Mouse (Mus musculus) heart, adult 8-10 months (tissue): Measurements from ENCODE around the gene Fubp1. TPM values are rescaled to one million over a fixed set of nuclear protein-coding genes. Genes with fewer than 3 reads are reported as not detected.

Experiments
- DNase-seq: peaks from one replicate; pipeline ENCODE4 v3.0.0; 2022; ENCODE audit warnings: low spot score
- total RNA-seq, 4 experiments: library from RNA; stranded (reverse); gene quantifications; 2 replicates each; pipeline ENCODE4 v1.2.4; 2022

The Fubp1 gene
- total RNA-seq, 4 experiments from 2014 or later: 44.3 to 55.0 (median 52.5) TPM

DNA sequence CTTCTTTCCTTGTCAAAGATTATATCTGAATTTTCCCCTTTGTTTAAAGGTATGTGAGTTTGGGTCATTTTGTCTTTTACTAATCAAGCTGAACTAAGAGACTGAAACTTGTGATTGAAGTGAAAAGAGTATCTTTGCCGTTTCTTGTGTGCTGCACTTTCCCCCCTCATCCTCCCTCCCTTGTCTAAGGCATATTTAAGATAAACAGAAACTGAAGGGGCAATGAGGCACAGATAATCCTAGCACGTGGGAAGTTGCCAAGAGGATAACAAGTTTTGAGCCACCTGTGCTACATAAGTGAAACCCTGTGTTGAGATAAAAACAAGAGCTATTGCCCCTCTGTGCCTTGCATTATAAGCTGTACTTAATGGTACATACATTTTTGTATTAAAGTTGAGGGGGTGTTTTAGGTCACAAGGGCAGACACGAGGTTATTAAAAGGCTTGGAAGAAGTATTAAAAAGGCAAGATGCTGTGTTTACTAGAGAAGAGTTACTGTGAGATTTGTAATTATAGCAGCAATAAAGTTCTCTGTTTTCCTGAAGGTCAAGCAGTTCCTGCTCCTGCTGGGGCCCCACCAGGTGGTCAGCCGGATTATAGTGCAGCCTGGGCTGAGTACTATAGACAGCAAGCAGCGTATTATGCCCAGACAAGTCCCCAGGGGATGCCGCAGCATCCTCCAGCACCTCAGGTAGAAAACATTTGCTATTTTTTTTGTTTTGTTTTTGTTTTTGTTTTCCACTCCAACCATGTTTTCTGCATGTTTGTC, 21.3 kb downstream of the Fubp1 start:
- DNase-seq: no peak

DNA sequence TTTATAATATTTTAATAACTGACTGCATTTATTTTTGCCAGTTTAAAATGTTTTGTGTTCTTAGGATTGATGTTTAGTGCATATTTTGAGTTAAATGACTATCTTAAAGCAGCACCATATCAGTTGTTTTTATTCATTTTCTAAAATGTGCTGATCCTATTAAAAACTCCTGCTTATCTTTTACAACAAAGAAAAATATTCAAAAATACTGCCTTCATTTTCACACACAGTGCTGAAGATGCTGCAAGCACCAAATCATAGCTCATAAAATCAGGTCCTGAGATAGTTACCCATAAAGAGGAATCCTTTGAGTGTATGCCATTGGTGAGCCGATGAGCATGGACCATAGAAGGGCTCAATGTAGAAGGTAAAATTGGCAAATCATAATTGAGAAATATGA, 25.0 kb downstream of the Fubp1 start:
- no peak for DNase-seq

DNA sequence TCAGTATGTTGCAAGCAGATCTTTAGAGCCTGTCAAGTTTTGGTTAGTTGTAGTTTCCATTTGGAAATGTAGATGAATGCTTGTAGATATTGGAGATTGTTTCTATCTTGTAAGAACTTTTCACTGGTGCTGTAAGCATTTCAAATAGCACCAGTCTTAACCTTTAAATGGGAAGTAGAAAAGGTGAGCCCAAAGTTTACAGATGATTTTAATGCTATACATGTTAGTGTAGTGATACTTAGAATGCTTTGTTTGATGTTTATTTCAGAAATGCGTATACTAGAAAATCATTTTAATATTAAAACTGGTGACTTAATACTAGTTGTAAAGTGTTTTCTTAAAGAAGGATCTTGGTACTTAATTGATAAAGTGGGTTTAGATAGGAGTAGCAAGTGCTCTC, 25.6 kb downstream of the Fubp1 start:
- no peak for DNase-seq

DNA sequence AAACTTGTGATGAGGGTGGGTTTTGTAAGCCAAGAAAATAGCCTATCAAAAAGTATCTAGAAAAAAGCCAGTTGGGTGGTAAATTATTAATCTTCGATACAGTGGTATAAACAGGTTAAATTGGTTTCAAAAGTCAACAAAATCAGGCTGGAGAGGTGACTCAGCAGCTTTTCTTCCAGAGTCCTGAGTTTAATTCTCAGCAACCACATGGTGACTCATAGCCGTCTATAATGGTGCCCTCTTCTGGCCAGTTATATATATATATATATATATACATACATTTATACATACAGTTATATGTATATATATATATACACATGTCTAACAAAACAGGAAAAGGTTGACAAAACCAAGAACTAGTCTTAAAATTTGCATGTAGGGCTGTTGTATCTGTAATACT, 28.6 kb downstream of the Fubp1 start:
- DNase-seq: no peak

DNA sequence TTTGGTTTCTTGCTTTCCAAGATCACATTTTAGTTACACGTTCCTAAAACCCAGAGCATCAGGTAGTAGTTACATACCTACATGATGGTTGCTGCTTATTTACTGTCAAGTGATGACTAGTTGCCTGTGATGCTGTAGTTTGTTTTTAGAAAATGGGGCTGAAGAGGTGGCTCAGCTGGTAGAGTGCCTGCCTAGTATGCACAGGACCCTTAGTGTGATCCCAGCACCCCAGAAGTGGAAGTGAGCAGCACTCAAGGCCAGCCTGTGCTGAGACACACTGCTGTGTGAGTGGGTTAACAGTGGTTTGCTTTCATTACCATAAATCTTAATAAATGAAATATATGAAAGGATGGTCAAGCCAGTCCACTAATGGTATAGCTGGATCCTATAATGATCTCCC, 29.4 kb downstream of the Fubp1 start:
- no peak for DNase-seq

DNA sequence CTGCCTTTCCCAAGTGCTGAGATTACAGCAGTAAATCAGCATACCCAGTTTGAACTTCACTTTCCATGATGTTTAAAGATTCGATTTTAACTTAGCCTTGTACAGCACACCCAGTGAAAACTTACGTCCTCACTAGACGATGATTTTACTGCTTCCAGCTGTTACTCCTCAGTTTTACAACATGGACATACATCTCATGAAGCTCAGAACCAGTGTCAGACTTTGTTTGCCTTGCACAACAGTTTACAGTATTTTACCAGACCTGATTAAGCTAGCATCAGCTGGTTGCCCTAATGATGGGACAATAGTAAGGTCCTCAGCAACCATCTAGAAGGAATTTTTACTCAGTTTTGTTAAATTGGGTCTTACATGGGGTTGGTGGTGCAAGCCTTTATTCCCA, 30.9 kb downstream of the Fubp1 start:
- no peak for DNase-seq

DNA sequence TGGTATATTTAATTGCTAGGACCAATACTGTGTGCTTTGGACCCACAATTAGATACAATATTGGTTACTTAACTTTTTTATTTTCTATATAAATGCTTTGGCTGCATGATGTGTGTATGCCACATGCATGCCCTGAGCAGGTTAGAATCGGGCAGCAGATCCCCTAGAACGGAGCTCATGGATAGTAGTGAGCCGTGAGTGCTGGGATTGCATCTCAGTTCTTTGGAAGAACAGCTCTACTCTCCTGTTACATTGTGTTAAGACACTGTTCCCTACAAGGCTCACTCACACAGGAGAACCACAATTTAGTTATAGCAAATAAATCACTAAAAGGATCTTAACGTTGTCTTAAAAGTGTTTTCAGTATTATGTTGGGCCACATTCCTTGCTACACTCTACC, 33.1 kb downstream of the Fubp1 start:
- no peak for DNase-seq

DNA sequence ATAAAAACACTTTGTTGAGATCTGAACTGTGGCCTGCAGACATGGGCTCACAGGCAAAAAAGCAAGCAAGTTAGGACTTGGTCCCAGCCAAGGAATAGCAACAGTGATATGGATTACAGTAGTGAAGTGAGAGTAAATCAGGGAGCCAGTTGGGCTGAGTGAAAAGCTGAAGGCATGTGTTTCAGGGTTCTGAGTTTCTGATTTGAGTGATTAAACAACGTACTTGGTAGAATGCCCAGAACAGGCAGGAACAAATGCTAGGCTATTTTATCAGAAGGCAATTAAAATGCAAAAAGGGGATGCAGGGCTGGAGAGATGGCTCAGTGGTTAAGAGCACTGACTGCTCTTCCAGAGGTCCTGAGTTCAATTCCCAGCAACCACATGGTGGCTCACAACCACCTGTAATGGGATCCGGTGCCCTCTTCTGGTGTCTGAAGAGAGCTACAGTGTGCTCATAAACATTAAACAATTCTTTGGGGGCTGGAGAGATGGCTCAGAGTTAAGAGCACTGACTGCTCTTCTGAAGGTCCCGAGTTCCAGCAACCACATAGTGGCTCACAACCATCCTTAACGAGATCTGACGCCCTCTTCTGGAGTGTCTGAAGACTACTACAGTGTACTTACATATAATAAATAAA, 35.2 kb downstream of the Fubp1 start:
- no peak for DNase-seq

DNA sequence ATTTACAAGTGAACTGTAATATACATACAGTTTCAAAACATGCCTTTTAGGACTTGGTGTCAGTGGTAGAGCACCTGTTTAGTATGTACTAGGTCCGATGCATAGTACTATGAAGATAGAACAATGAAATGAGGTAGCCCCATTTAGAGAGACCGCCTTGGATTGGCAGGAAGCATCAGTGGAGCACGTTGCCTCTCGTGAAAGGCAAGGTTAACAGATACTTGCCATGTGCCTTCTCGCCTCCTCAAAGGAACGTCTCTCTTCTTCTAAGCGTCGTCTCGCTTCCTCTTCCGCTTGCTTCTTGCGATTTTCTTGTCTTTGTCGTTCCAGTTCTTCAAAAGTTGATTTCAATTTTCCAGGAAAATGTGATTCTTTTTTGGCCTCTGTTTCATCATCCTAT, 37.5 kb downstream of the Fubp1 start:
- DNase-seq: no peak

DNA sequence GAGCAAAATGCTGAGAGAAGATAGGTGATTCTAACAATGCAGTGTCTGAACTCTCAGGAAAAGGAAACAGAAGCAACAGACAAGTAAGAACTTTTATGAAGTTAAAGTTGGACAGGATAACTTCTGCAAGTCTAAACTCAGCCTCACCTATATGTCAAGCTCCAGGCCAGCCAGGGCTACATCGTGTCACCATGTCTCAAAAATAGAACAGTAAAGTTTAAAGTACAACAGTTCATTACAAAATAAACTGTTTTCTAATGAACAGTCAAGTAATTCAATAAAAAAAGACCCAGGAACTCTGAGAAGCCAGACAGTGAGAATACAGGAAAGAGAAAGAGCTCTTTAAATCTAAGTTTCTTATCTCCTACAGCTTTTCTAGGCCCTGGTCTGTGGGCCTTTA, 40.3 kb downstream of the Fubp1 start:
- no peak for DNase-seq

DNA sequence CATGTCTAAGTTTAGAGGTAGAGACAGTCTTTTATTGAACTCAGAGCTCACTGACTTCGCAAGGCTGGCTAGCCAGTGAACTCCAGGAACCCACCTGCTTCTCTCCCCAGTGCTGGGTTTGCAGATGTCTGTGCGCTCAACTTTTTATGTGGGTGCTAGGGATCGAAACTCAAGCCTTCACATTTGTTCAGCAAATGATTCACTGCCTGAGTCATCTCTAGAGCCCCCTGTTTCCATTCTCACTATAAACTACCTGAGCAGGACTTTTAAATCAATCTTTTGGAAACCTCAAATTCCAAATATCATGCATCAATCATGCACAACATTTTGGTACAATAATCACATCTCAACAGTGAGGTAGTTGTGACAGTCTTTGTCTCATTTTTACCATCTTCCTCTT, 47.3 kb downstream of the Fubp1 start:
- no peak for DNase-seq

DNA sequence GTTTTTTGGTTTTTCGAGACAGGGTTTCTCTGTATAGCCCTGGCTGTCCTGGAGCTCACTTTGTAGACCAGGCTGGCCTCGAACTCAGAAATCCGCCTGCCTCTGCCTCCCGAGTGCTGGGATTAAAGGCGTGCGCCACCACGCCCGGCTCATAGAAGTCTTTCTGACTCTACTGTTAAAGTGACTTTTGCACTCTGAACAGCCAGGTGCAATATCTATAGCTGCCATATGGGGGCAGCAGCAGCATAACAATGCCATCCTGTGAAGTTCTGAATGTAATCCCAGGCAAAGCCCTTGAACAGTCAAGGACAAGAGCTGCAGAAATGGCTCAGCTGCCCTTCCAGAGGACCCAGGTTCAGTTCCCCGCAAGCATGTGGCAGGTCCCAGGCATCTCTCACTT, 49.2 kb downstream of the Fubp1 start:
- DNase-seq: peak; percentile 81

DNA sequence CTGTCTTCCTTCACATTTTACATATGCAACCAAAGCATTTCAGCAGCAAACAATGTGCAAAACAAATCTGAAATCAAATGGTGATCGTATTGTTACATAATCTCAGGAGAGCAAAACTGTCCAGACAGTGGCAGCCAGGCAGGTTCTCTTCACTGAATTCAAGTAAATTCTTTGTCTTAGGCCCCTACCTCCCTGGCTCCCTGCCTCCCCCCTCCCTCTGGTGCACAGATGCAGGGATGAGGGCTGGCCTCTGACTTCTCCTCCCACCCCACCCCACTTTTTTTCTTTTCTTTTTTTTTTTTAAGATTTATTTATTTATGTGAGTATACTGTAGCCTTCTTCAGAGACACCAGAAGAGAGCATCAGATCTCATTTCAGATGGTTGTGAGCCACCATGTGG, 50.1 kb downstream of the Fubp1 start:
- no peak for DNase-seq

DNA sequence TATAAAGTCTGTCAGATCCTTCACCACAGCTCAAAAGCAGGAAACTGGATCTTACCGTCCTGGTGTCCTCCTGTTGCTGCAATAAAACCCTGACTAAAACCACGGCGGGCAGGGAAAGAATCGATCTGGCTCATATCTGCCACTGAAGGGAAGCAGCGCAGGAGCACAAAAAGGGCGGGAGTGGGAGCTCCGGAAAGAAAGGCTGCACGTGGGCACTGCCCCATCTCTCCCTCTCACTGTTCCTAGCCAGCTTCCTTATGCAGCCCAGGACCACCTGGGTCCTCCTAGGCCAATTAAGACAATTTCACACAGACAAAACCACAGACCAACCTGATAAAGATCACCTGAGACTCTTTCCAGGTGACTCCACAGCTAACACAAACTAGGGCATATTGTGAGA, 51.2 kb downstream of the Fubp1 start:
- DNase-seq: no peak

DNA sequence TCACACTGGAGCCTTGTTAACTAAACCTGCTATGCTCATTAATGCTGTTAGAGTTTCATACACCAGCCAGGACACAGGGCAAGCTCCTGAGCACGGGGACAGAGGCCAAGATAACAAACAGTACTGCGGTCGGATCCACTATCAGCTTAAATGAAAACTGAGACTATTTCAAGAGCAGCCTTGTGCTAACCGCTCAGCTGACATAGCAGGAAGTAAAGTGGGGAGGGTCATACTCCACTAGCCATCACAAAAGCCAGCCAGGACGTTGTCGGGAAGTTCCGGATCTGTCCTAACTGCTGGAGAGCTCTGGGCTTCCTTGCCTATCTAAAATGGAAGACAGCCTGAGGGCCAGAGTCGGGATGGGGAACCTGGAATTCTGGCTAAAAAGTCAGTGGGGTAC, 51.7 kb downstream of the Fubp1 start:
- DNase-seq: peak; percentile 71

DNA sequence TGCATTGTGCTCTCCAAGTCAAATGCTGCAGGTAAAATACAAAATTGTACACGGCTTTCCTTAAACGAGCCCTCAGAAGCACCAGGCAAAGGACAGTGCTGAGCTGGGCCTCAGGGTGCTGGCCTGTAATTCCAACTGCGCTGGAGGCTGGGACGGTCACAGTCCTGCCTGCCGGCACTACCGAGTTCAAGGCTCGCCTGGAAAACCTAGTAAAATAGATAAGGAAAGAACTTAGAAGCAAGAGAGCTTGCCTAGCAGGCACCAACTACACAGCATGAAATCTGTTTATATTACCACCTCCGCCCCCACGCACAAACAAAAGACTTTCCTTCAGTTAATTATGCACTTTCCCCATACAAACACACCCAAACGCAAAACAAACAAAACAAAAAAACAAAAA, 54.2 kb downstream of the Fubp1 start:
- no peak for DNase-seq

DNA sequence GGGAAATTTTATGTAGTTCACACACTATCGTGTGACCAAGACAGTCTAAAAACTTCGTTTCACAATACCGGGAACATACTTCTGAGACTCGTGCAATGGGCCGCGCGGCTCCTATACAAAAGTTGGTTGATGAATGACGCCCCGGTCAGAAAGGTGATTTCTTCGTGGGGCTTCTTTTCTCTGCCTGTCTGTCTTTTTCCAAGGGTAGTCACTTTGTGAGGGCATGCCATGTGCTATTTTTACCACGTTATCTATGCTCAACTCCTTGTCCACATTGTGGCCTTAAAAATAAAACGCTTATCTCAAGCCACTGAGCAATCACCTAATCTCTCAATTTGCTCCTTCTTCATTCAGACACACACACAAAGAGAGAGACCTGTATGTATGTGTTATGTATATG, 54.6 kb downstream of the Fubp1 start:
- DNase-seq: peak; percentile 56

DNA sequence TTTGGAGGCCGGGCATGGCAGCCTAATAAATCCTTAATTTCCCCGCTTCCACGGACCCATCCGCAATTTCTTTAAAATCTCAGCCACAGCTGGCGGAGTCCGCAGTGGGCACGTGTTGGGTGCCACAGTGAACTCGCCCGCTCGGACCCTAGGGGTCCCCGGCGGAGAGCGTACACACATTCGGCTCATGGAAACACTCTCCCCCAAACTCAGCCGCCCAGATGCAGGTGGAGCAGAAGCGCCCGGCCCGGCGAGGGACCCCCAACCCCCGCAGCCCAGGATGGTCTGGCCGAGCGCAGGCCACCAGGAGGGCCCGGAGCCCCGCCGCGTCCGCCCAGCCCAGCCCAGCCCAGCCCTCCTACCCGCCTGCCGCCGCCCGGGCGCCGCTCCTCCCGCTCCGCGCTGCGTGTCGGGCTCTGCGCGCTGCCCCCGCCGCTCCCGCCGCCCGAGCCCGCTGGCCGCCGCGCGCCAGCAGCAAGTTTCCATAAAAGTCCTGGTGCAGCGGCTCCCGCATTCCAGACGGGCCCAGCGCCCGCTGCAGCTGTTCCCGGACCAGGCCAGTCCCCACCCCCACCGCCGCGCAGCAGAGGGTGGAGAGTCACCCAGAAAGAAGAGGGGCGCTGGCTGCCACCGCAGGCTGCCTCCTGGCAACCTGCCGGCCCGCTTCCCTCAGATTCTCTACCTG, 55.3 kb downstream of the Fubp1 start:
- peak; percentile 81 for DNase-seq

DNA sequence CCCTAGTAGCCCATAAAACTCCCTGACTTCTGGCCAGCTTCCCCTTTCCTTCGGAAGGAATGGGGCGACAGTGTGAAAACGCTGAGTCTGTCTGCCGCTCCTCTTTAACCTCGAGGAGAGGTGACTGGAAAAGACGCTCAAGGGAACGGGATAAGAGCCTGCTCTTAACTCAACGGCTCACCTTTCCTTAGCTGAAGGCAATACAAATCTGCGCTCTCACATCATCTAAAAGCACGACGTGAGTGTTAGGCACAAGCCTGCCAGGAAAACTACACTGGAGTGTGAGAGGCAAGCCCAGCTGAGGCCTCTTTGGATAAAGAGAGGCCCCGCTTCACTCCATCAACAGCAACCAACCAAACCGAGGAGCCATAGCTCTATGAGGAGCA, 55.8 kb downstream of the Fubp1 start, which contains the start of gene Nexn:
Gene Nexn (minus strand): TSS at position 315 of the 386 bp plus-strand sequence.
- DNase-seq: no peak

DNA sequence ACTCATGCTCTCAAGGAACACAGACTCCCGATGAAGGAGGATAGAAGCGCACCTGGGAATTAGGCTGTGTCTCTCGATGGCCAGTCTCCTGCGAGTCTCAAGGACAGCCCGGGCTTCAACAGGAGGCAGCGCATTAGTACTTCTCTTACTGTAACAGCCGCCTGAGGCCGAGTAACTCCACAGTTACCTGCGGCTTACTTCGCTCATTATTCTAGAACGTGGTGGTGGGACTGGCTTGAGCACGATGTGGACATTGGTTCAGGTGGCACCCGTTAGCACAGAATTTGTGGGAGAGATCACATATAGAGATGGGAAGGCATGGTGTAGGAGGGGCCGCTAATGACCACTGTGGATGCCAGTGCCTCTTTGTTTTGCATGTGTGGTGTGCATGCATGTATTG, 57.9 kb downstream of the Fubp1 start:
- no peak for DNase-seq

DNA sequence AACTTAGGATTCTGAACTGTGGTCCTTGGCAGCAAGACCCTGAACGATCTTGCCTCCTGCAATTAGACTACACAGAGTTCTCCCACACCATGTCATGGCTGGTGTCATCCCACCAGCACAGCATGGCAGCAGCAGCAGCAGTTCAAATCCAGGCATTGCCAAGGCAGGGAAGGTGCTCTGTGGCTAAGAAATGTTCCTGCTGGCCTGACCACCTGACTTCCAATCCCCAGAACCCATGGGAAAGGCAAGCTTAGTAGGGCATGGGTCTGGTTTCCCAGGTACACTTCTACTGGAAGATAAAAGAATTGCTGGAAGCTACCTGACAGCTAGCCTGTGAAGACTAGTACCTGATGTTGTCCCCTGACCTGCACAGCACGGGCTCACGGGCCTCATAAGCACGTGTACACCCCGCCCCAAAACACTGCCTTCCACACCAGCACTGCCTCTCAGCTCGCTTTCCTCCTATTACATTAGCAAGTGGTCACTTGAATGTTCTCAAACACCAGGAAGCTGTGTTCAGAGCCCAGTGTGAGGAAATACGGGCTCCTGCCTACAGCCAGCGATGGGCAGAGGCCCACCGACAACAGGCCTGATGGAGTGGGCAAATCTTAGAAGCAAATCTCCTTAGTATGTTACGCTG, 61.0 kb downstream of the Fubp1 start:
- DNase-seq: no peak

DNA sequence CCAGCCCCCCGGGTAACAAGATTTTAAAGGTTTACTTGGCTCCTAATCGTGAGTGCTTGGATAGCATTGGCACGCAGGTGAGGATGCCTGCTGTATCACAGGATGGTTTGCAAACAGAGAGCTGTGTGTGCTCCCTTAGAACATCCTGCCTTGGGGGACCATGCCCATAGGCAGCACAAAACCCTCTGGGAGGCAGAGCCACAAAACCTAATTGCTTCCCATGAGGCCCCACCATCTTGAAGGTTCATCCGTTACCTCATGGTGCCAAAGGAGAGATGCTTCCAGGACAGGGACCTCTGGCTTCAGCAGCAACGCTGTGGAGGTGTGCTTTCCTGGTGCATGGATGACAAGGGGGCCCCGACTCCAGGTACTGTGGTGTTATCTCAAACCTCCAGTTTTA, 61.7 kb downstream of the Fubp1 start:
- DNase-seq: no peak
